Mouse (Mus musculus) kidney, embryonic 14.5 days (tissue): Measurements from ENCODE around the gene Lrrc3c. TPM values are rescaled to one million over a fixed set of nuclear protein-coding genes. Genes with fewer than 3 reads are reported as not detected.

Source experiments
- ATAC-seq: fragments of 200-750 bp; cut with Nextera tagmentation; 2 replicates; pipeline ENCODE4 v1.8.0; 2017; ENCODE audit warnings: moderate number of reproducible peaks, mild to moderate bottlenecking, moderate TSS enrichment, moderate library complexity; ENCODE audit not compliant: low FRiP score, low TSS enrichment
- H3K27ac ChIP-seq: fragments of 300-500 bp; sonication (generic); 2 replicates; pipeline ENCODE4 v1.5.1; 2014; ENCODE audit warnings: low read depth, mild to moderate bottlenecking, low read length, moderate library complexity, mixed read lengths
- H3K27me3 ChIP-seq: fragments of 300-500 bp; sonication (generic); 2 replicates; pipeline ENCODE4 v1.6.1; 2014; ENCODE audit warnings: mild to moderate bottlenecking, low read length; ENCODE audit not compliant: control insufficient read depth, insufficient read depth
- H3K36me3 ChIP-seq: fragments of 300-500 bp; sonication (generic); 2 replicates; pipeline ENCODE4 v1.6.1; 2014; ENCODE audit warnings: low read length, mixed read lengths; ENCODE audit not compliant: control insufficient read depth, insufficient read depth
- H3K4me1 ChIP-seq: fragments of 300-500 bp; sonication (generic); 2 replicates; pipeline ENCODE4 v1.6.1; 2014; ENCODE audit warnings: low read length, mixed read lengths; ENCODE audit not compliant: control insufficient read depth, insufficient read depth
- H3K4me2 ChIP-seq: fragments of 300-500 bp; sonication (generic); replicated peaks from 2 replicates; pipeline ENCODE4 v1.6.1; 2014; ENCODE audit warnings: low read depth, mild to moderate bottlenecking, low read length
- H3K4me3 ChIP-seq: fragments of 300-500 bp; sonication (generic); 2 replicates; pipeline ENCODE4 v1.5.1; 2014; ENCODE audit warnings: mild to moderate bottlenecking, low read length
- H3K9ac ChIP-seq: fragments of 300-500 bp; sonication (generic); 2 replicates; pipeline ENCODE4 v1.6.1; 2014; ENCODE audit warnings: low read depth, mild to moderate bottlenecking, low read length, moderate library complexity
- H3K9me3 ChIP-seq: fragments of 300-500 bp; sonication (generic); 2 replicates; pipeline ENCODE4 v1.6.1; 2016; ENCODE audit warnings: low read length; ENCODE audit not compliant: control insufficient read depth
- WGBS: fragments of 180-500 bp; shearing (Covaris S2); extraction: QIAGEN DNeasy Blood & Tissue Kit; methylation state at CpG from one replicate; pipeline ENCODE4 v1.1.7; 2014; 5-methylcytosine and 5-hydroxymethylcytosine counted together
- polyA plus RNA-seq: library from polyadenylated mRNA; unstranded; fragments of >200 nt; fragmentation: Nextera tagmentation; extraction: Ambion mirVana; gene quantifications from 2 replicates; pipeline ENCODE4 v1.2.1, GENCODE M21; 2014

Gene Lrrc3c
- polyA plus RNA-seq, 1 experiment from 2014 or later: not detected

DNA sequence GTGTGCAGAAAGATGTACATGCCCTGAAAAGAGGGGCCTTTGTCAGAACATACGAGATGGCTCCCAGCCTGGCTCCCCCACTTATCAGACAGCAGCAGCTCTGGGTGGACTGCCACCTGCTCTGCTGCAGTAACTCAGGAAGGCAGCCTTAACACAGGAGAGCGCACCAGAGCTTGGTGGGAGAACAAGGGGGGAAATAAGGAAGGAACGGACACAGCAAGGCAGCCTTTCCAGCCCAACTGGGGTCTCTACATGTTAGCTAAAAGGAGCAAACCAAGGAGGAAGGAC is 14.9 kb upstream of the Lrrc3c start:
- no peak for ATAC-seq
- no peak overlapping the region for H3K4me3 ChIP-seq
- H3K9ac ChIP-seq: no peak overlapping the region
- H3K4me2 ChIP-seq: no peak overlapping the region
- H3K4me1 ChIP-seq: peaks cover 21% of the 10 kb centered on the region
- no peaks in the 10 kb centered on the region for H3K27me3 ChIP-seq
- WGBS: 94% methylated on average over 3 of the region's 3 CpGs
- H3K27ac ChIP-seq: no peak overlapping the region
- no peaks in the 10 kb centered on the region for H3K9me3 ChIP-seq
- H3K36me3 ChIP-seq: peaks cover 23% of the 10 kb centered on the region

- no peak overlapping the region for H3K9ac ChIP-seq
- no peak overlapping the region for H3K4me3 ChIP-seq
- no peak overlapping the region for H3K27ac ChIP-seq
- no peak for ATAC-seq
- H3K4me2 ChIP-seq: no peak overlapping the region
- H3K9me3 ChIP-seq: no peaks in the 10 kb centered on the region
- no peaks in the 10 kb centered on the region for H3K27me3 ChIP-seq
- WGBS: 28% methylated on average over 3 of the region's 3 CpGs
- peaks cover 24% of the 10 kb centered on the region for H3K4me1 ChIP-seq
- H3K36me3 ChIP-seq: peaks cover 23% of the 10 kb centered on the region
These were observed 14.5 kb upstream of the Lrrc3c start for GRCm38 (mm10) chr11:98583571-98583970.

- whole genome bisulfite sequencing: 19% methylated on average over 1 of the region's 1 CpGs
- peaks cover 23% of the 10 kb centered on the region for H3K36me3 ChIP-seq
- no peak overlapping the region for H3K27ac ChIP-seq
- H3K4me2 ChIP-seq: no peak overlapping the region
- ATAC-seq: no peak
- H3K9me3 ChIP-seq: no peaks in the 10 kb centered on the region
- peaks cover 27% of the 10 kb centered on the region for H3K4me1 ChIP-seq
- H3K4me3 ChIP-seq: no peak overlapping the region
- no peaks in the 10 kb centered on the region for H3K27me3 ChIP-seq
- H3K9ac ChIP-seq: no peak overlapping the region
These were observed 13.9 kb upstream of the Lrrc3c start for GRCm38 (mm10) chr11:98584146-98584545.

DNA sequence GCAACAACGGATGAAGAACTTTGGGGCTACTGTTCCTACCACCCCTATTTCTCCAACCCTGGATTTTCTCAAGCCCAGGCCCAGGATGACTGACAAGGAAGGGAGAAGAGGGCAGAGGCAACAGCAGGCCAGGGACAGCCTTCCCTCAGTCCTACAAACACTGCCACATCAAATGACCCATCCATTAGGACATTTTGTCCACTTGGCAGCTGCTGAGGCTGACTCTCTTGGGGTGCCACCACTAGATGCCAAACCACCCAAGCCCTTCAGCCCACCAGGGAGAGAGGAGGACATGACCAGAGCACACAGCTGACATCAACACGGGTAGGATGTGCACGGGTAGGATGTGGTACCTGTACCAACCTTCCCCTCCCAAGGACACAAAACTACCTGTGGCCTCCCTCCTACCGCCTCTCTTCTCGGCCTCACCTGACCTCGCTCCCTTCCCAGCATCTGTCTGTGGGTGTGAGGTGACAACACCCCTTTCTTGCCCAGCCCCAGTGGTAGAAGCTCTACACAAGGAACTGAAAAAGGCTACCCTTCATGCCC is 13.4 kb upstream of the Lrrc3c start:
- H3K4me1 ChIP-seq: peaks cover 27% of the 10 kb centered on the region
- H3K27ac ChIP-seq: no peak overlapping the region
- WGBS: 92% methylated on average over 6 of the region's 6 CpGs
- ATAC-seq: no peak
- H3K9me3 ChIP-seq: no peaks in the 10 kb centered on the region
- peaks cover 23% of the 10 kb centered on the region for H3K36me3 ChIP-seq
- H3K4me3 ChIP-seq: no peak overlapping the region
- no peaks in the 10 kb centered on the region for H3K27me3 ChIP-seq
- H3K4me2 ChIP-seq: no peak overlapping the region
- no peak overlapping the region for H3K9ac ChIP-seq

- 1% methylated on average over 22 of the region's 22 CpGs for WGBS
- H3K4me3 ChIP-seq: peak overlapping the region; percentile 92
- peak; percentile 18; the same call in 1 of the 2 replicates for ATAC-seq
These were observed 11.8 kb upstream of the Lrrc3c start for GRCm38 (mm10) chr11:98586087-98586891.

DNA sequence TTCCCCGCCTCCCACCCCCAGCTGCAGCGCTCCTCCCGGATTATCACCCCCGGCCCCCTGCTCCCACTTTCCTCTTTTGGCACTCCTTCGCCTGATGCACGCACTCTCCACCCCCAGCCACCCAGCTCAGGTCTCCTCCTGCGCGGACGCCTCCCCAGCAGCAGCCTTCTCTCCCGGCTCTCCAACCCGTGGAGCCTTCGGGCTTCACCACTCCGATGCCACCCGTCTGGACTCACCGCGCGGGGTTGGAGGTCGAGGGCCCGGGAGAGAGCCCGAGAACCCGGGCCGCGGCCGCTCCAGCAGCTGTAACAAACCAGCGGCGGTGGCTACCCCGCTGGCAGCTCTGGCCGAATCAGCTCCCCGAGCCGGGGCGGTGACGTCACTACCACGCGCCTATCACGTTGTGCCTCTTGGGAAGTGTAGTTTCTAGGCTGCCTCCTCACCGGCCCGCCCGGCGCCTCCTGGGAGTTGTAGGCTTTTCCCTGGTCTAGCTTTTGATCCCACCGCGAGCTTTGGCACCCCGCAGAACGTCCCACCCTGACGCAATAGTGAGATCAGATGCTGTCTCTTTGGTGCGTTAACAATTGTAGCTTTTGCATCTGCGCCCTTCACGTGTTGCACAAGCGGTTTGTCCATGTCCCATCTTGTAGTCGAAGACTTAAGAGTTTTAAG is 11.1 kb upstream of the Lrrc3c start, which contains the start of gene Ormdl3:
Ormdl3 (minus strand) TSS at position 477 of the 672 bp plus-strand sequence.
- under 1% methylated on average over 45 of the region's 49 CpGs for WGBS
- peak; percentile 94 for ATAC-seq

More at GRCm38 (mm10) chr11:98586087-98586891, 11.8 kb upstream of the Lrrc3c start:
- H3K4me1 ChIP-seq: peaks cover 27% of the 10 kb centered on the region
- H3K9ac ChIP-seq: peak overlapping the region; percentile 85
- H3K27ac ChIP-seq: peak overlapping the region; percentile 76; the same call in 1 of the 2 replicates
- peaks cover 18% of the 10 kb centered on the region for H3K36me3 ChIP-seq
- H3K27me3 ChIP-seq: no peaks in the 10 kb centered on the region
- H3K9me3 ChIP-seq: no peaks in the 10 kb centered on the region
- peak overlapping the region; percentile 71 for H3K4me2 ChIP-seq

DNA sequence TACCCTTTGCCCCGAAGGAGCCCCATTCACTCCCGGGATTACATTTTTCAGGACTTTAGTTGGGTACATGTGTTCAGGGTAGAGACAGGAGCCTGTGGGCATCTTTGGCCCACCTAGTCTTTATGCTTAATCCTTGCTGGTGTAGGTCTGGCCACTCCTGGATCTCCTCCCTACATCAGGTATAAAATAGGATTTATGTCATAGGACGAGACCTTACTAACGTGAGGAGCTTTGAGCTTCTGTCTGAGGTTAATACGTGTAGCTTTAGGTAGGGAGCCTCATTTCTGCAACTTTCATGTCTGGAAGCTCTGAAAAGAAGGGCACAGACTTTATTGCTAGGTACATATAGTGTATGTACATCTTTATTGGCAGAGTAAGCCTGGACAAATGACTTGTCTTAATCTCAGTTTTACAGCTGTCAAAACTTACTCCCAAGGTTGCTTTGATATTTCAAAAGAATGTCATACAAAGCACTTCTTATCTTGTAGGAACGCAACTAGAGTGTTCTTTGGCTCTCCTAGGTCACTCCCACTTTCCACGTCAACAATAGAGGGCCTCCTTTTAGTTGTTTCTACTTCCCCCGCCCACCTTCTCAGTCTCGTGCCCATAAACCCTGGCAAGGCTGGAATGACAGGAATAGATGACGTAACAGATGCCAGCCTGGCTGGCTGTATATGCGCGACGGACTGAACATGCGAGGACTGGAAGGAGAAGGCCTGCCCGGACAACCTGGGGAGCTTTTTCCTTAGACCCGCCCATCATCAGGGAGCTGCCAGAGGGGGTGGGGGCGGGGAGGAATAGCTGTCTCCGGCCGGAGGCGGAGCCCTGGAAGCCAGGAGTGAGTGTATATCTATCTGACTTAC is 10.2 kb upstream of the Lrrc3c start:
- Histone ChIP-seq H3K4me1 (peaks cover 27% of the 10 kb centered on the region), H3K36me3 (peaks cover 7% of the 10 kb centered on the region), H3K4me3 (peak overlapping the region; percentile 92), H3K9ac (peak overlapping the region; percentile 40; the same call in 1 of the 2 replicates), H3K27me3 (no peaks in the 10 kb centered on the region), H3K9me3 (no peaks in the 10 kb centered on the region), H3K4me2 (peak overlapping the region; percentile 71), H3K27ac (peak overlapping the region; percentile 77)
- ATAC-seq: peak; percentile 36
- WGBS: 4% methylated on average over 20 of the region's 20 CpGs

More for the DNA sequence above, 11.1 kb upstream of the Lrrc3c start, which contains the start of gene Ormdl3:
- peaks cover 15% of the 10 kb centered on the region for H3K36me3 ChIP-seq
- H3K27me3 ChIP-seq: no peaks in the 10 kb centered on the region
- peak within 1 kb of the TSS; percentile 85 for H3K9ac ChIP-seq
- peak within 1 kb of the TSS; percentile 71 for H3K4me2 ChIP-seq
- no peaks in the 10 kb centered on the region for H3K9me3 ChIP-seq
- H3K27ac ChIP-seq: peak within 1 kb of the TSS; percentile 77
- peaks cover 27% of the 10 kb centered on the region for H3K4me1 ChIP-seq
- H3K4me3 ChIP-seq: peak within 1 kb of the TSS; percentile 92

- no peaks in the 10 kb centered on the region for H3K27me3 ChIP-seq
- no peak overlapping the region for H3K27ac ChIP-seq
- no peaks in the 10 kb centered on the region for H3K36me3 ChIP-seq
- no peaks in the 10 kb centered on the region for H3K9me3 ChIP-seq
- no peak overlapping the region for H3K9ac ChIP-seq
- WGBS: 57% methylated on average over 6 of the region's 6 CpGs
- H3K4me1 ChIP-seq: peaks cover 27% of the 10 kb centered on the region
- no peak for ATAC-seq
- no peak overlapping the region for H3K4me3 ChIP-seq
- peak overlapping the region; percentile 71; the same call in 1 of the 2 replicates for H3K4me2 ChIP-seq
These were observed 9.2 kb upstream of the Lrrc3c start for GRCm38 (mm10) chr11:98588833-98589281.
